Mouse (Mus musculus) lung, adult 2 months (tissue): ENCODE measurements around the gene Ankle1. TPM values are rescaled to one million over a fixed set of nuclear protein-coding genes. Genes with fewer than 3 reads are reported as not detected.

Source experiments
- DNase-seq: peaks from one replicate; pipeline ENCODE4 v3.0.0; 2022
- H3K4me1 ChIP-seq: fragments of 200-500 bp; 2 replicates; pipeline ENCODE4 v1.6.1; 2011; ENCODE audit warnings: low read length; ENCODE audit not compliant: control insufficient read depth, insufficient read depth
- H3K4me3 ChIP-seq: fragments of 200-500 bp; replicated peaks from 2 replicates; pipeline ENCODE3; 2011; ENCODE audit warnings: low read depth, mild to moderate bottlenecking, control low read depth, low read length; ENCODE audit errors: extremely low read depth
- CTCF ChIP-seq: fragments of 200-500 bp; IDR thresholded peaks from 2 replicates; pipeline ENCODE4 v1.5.1; 2011; ENCODE audit warnings: mild to moderate bottlenecking, low read length, control low read depth; ENCODE audit not compliant: insufficient read depth
- POLR2A ChIP-seq: fragments of 200-500 bp; IDR thresholded peaks from 2 replicates; pipeline ENCODE4 v1.6.1; 2011; ENCODE audit warnings: low read depth, mild to moderate bottlenecking, control low read depth, low read length, borderline replicate concordance; ENCODE audit errors: extremely low read depth
- WGBS: fragments of 180-500 bp; shearing (Covaris S2); methylation state at CpG from one replicate; pipeline ENCODE4 v1.1.7; 2018; 5-methylcytosine and 5-hydroxymethylcytosine counted together
- polyA plus RNA-seq: library from polyadenylated mRNA; depleted of rRNA; stranded (reverse); fragments of >200 nt; gene quantifications from 2 replicates; pipeline ENCODE4 v1.2.3, GENCODE M21; 2012

Gene Ankle1
- polyA plus RNA-seq, 1 experiment, result 2.2 TPM

GRCm38 (mm10) chr8:71372427-71372826 is 33.4 kb upstream of the Ankle1 start:
- Histone ChIP-seq H3K4me3 (no peak overlapping the region), H3K4me1 (peaks cover 21% of the 10 kb centered on the region)
- DNase-seq, result no peak
- 85% methylated on average over 12 of the region's 12 CpGs for WGBS
- no peak for TF ChIP-seq CTCF
- no peak for TF ChIP-seq POLR2A

- no peak overlapping the region for H3K4me3 ChIP-seq
- DNase-seq, result no peak
- peaks cover 17% of the 10 kb centered on the region for H3K4me1 ChIP-seq
- TF ChIP-seq CTCF (no peak), POLR2A (no peak)
- 93% methylated on average over 3 of the region's 3 CpGs for WGBS
Observed at GRCm38 (mm10) chr8:71373000-71373399, 32.8 kb upstream of the Ankle1 start.

- no peak for DNase-seq
- peaks cover 20% of the 10 kb centered on the region for H3K4me1 ChIP-seq
- 75% methylated on average over 17 of the region's 17 CpGs for WGBS
- no peak overlapping the region for H3K4me3 ChIP-seq
- TF ChIP-seq POLR2A, result 0 out of 2 replicates have a peak, but pooled peaks have one; percentile 4
- no peak for TF ChIP-seq CTCF
Observed at GRCm38 (mm10) chr8:71374616-71375206, 31.1 kb upstream of the Ankle1 start.

- 36% methylated on average over 74 of the region's 74 CpGs for WGBS
- TF ChIP-seq POLR2A (peak; percentile 19; the same call in 1 of the 2 replicates), CTCF (no peak)
- no peak overlapping the region for H3K4me3 ChIP-seq
- peaks cover 21% of the 10 kb centered on the region for H3K4me1 ChIP-seq
- DNase-seq, result peak; percentile 57
Observed at GRCm38 (mm10) chr8:71375581-71376422, 30.0 kb upstream of the Ankle1 start.

GRCm38 (mm10) chr8:71376423-71377030 is 29.3 kb upstream of the Ankle1 start:
- WGBS, result 58% methylated on average over 8 of the region's 8 CpGs
- DNase-seq, result no peak
- peak; percentile 5; the same call in 1 of the 2 replicates for TF ChIP-seq POLR2A
- TF ChIP-seq CTCF, result no peak
- Histone ChIP-seq H3K4me1 (peaks cover 20% of the 10 kb centered on the region), H3K4me3 (no peak overlapping the region)

- no peak for DNase-seq
- Histone ChIP-seq H3K4me3 (no peak overlapping the region), H3K4me1 (peaks cover 25% of the 10 kb centered on the region)
- 77% methylated on average over 4 of the region's 4 CpGs for WGBS
- TF ChIP-seq CTCF, result no peak
- no peak for TF ChIP-seq POLR2A
Observed at GRCm38 (mm10) chr8:71379008-71379407, 26.8 kb upstream of the Ankle1 start.

- TF ChIP-seq CTCF, result no peak
- TF ChIP-seq POLR2A, result no peak
- WGBS, result 50% methylated on average over 3 of the region's 3 CpGs
- DNase-seq, result no peak
- H3K4me3 ChIP-seq, result peak overlapping the region; percentile 85
- peaks cover 24% of the 10 kb centered on the region for H3K4me1 ChIP-seq
Observed at GRCm38 (mm10) chr8:71379512-71380075, 26.2 kb upstream of the Ankle1 start.

- TF ChIP-seq POLR2A, result 0 out of 2 replicates have a peak, but pooled peaks have one; percentile 22
- TF ChIP-seq CTCF, result no peak
- Histone ChIP-seq H3K4me3 (peak overlapping the region; percentile 85), H3K4me1 (peaks cover 20% of the 10 kb centered on the region)
- WGBS, result 2% methylated on average over 72 of the region's 72 CpGs
- DNase-seq, result peak; percentile 37
Observed at GRCm38 (mm10) chr8:71380178-71381171, 25.3 kb upstream of the Ankle1 start.
